Mouse (Mus musculus): ENCODE data around the gene Ybx2.

Ybx2 gene

DNA sequence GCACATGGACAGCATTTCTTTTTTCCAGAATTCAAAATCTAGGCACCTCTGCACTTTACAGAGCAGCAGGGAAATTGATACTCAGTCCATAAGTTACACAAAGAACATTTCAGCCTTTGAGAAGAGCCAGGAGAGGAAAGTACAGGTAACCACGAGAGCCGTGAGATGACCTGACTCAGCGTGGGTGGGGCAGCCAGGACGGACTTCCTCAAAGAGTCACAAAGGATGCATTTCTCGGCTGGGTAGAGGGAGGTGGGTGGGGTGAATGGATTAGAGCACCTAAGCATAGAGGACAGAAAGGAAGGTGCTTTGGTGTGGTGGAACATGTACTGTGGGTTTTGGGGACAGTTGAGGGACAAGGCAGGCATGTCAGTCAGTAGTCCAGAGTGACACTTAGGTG lies 26.2 kb downstream of the Ybx2 start:
- DNase-seq (ENCODE audit: low read depth, low spot score): no peak

DNA sequence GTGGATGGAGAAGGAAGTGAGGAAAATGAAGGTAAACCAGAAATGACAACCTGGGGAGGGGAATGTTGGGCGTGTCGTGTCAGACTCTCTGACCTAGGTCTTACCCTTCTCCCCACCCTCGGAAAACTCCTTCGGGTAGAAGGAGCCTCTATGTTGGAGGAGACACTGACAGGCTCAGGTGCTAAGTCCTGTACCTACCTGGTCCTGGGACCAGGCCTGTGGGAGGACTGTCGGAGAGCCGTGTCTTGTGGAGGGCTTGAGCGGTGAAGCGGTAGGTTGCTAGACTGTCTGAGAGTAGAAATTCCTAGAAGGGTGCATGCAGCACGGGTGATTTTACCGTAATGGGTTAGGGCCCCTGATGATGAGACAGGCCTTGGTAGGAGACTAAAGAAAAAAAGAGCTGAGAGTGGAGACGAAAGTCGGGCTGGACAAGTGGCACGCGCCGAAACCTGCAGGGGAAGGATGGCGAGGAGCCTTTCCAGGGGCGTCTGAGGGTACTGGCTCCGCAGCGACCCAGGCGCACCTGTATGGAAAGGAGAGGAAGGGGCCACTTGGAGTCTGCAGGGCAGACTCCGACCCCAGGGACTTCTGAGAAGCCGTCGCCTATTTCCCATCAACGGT lies 29.2 kb downstream of the Ybx2 start, which contains the start of gene Cldn7:
Gene Cldn7 (plus strand): TSS at position 130 of the 621 bp plus-strand sequence.
- DNase-seq (ENCODE audit: low read depth, low spot score): no peak

DNA sequence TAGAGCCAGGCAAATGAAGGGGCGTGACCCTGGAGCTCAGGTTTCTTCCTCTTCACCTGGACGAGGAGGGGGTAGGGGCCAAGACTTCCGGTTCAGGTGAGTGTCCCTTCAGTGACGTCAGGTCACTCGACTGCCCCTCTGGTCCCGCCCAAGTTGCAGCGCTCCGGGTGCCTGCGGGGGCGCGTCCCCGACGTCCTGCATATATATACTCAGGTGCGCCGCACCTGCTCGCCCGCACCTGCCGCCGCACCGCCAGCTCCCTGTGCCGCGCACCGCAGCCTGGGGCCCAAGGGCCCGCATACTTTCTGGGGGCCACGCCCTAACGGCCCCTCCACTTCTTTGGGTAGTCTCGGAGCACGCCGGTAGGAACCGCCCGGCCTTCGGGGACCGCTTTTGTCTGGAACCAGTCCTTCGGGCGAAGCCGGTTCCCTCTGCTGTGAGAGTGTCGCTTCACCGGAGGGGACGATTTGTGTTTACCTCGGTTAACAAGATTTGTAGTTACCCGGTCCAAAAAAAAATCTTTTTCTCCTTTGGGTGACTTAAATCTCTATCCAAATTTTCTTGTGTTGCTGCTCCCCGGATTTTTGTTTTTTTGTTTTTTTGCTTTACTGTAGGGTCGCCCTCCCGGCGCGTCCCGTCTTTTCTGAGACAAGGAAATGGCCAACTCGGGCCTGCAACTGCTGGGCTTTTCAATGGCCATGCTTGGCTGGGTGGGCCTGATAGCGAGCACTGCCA lies 29.8 kb downstream of the Ybx2 start:
- no peak for DNase-seq (ENCODE audit: low read depth, low spot score)

DNA sequence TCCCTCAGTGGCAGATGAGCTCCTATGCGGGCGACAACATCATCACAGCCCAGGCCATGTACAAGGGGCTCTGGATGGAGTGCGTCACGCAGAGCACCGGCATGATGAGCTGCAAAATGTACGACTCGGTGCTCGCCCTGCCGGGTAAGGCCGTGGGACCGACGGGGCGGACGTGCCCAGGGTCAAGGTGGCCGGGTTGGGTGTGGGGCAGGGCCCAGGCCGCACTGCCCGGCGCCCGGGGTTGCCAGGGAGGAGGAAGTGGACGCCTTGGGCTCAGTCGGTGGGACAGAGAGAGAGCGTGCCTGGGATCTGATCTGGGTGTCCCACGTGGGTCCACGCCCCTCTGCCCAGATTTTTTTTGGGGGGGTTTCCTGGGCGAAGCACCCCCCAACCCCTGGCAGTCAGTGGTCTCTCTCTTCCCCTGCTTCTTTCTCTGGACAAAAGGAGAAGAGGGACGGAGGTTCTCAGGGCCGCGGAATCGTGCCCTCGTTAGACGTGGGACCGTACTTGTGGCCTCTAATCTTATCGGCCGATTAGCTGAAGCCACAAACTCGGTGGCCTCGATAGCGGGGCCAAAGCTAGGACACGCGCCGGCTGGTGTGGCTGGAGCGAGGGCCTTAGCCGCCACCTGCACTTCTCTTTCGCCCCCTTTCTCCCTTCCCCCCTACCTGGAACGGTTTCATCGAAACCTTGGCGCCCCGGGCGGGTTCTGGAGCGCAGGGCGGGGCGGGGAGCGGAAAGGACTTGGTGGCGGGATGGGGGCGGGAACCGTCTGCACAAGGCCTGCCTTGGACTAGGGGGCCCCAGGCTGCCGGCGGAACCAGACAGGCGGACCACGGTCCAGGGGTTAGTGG lies 30.6 kb downstream of the Ybx2 start:
- DNase-seq (ENCODE audit: low read depth, low spot score): no peak

DNA sequence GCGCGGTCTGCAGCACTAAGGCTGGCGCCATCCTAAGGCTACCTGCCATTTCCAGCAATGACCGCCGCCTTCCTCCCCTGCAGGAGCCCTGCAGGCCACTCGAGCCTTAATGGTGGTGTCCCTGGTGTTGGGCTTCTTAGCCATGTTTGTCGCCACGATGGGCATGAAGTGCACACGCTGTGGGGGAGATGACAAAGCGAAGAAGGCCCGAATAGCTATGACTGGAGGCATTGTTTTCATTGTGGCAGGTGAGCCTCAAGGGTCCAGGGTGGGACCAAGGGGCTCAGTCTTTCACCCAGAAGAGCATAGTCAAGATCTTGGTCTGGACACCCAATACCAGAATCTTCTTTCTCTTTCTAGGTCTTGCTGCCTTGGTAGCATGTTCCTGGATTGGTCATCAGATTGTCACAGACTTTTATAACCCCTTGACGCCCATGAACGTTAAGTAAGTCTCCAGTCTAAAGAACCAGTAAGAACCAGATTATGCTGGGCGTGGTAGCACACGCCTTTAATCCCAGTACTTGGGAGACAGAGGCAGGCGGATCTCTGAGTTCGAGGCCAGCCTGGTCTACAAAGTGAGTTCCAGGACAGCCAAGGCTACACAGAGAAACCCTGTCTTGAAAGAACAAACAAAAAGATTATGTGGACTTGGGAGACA lies 31.4 kb downstream of the Ybx2 start:
- DNase-seq (ENCODE audit: low read depth, low spot score): no peak

DNA sequence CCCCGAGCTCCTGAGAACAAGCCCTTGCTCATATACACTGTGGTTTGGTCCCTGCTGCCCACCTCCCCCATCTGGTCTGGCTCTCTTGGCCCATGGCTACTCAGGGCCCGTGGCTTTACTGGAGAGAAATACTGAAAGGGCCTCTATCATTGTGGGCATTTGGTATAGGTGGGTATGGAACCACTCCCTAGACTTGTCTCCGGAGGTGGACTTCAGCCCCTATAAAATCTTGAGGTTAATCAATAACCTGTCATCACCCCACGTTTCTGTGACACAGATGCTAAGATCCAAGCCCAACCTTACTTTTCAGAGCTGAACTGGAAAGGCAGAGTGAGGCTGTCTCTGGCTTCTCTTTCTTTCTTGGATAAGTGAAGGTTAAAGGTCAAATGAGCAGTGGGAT lies 33.2 kb downstream of the Ybx2 start:
- no peak for DNase-seq (ENCODE audit: low read depth, low spot score)

DNA sequence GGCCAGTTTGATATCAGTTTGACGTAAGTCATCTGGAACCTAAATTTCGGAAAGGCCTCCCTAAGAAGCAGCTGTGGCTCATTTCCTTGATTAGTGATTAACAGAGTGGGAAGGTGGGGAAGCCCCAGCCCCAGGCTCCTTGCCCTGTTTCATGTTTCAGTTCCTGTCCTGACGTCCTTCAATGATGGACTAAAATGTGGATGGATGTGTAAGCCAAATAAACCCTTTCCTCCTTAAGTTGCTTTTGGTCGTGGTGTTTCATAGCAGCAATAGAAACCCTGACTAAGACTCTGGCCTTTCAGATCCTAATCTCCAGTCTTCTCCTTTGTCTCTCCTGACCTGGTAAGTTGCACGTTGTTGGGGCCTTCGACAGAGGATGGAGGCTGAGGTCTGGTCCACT lies 34.6 kb downstream of the Ybx2 start:
- DNase-seq (ENCODE audit: low read depth, low spot score): no peak

DNA sequence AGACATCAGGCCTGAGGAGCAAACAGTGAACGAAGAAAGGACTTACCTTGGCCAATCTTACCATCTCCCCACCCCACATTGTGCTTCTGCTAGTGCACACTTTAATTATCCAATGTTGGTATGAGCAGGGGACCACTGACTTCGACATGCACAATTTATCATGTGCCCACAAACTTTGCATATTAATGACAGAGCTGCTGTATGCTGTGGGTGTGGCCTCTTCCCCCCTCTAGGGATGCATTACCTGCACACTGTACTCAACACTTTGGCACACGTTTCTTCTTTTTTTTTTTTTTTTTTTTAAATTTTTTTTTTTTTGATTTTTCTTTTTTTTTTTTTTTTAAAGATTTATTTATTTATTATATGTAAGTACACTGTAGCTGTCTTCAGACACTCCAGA lies 35.2 kb downstream of the Ybx2 start:
- DNase-seq (ENCODE audit: low read depth, low spot score): no peak

DNA sequence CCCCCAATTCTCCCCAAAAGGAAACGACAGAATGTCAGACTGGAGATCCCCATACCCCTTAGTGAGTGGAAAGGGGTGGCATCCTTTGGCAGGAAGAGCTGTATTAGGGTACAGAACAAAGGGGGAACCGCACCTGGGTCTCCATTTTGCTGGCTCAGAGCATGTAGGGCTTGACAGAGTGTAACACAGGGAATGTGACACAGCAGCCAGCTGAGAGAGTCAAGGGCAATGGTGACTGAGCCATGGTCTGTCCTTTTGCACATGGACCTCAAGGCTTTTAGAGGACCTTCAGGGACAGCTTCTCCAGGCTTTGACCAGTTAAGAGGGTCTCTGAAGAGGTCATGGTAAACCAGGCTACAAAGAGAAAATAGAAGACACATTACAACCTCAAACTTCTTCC lies 39.3 kb downstream of the Ybx2 start:
- no peak for DNase-seq (ENCODE audit: low read depth, low spot score)

DNA sequence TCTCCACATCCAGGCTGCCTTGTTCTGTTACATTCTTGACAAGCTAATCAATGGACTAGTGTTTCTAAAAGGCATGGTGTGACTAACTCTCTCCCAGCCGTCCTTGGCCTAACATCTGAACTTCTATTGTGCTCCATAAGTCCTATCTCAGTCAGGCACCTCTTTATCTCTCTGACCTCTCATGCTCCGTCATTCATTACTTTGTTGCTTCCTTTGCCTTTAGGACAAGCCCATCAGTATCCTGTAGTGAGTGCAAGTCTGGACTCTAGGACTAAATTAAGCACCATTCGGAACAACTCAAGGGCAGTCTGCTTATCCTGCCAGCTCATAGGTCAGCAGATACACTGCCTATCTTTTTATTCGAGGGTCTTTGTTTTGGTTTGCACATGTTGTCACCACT lies 40.7 kb downstream of the Ybx2 start:
- no peak for DNase-seq (ENCODE audit: low read depth, low spot score)

DNA sequence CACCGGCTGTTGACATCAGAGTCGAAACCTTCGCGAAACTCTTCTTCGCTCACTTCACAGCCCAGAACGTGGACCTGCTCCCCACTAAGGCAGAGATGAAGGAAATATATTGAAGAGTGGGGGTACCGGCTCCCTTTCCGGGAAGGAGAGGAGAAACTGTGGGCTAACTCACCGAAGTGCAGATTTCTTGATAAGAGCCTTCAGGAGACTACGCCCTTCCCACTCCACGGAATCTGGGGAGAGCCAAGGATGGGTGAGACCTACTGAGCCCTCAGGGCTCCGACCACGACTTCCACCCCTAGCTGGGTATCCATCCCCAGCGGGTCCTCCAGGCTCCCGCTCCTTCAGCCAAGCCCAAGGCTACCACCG lies 44.2 kb downstream of the Ybx2 start:
- no peak for DNase-seq (ENCODE audit: low read depth, low spot score)

DNA sequence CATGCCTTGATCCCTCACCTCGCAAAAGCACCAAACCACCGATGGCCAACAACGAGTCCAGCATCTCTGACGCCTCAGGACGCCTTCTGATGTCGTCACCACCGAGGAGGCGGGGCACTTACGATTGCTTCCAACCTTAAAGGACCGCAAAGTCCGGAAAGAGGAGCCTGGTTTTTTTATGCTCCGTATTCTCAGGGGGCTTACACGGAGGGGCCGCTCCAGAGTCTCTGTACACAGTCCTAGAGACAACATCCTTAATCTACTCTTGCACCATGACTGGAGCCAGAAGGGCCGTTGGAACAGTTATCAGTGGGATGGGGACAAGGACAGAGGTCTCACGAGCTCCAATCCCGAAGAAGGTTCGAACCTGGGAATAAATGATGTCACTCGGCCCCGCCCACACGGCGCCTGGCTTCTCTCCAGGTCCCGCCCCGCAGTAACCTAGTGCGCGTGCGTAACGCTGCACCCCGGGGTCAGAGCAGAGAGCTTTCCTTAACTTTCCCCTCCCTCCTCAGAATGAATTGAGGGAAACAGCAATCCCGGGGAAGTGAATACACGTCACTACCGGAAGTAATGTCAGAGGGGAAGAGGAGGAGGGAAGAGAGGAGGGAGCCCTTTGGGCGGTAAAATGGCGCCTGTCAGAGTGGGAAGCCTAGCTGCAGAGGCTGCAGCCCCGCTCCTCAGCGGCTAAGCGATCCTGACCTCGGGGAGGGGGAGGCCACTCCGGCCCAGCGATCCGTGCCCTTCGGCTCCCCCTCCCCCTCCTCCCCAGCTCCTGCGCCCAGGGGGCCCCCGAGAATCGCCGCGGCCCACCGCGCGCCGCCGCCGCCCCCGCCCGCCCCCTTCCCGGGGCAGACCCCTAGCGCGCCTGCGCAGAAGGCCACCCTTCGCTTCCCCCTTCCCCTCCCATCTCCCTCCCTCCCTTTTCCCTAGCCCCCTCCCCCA lies 44.9 kb downstream of the Ybx2 start:
- peak; percentile 99 for DNase-seq (ENCODE audit: low read depth, low spot score)

DNA sequence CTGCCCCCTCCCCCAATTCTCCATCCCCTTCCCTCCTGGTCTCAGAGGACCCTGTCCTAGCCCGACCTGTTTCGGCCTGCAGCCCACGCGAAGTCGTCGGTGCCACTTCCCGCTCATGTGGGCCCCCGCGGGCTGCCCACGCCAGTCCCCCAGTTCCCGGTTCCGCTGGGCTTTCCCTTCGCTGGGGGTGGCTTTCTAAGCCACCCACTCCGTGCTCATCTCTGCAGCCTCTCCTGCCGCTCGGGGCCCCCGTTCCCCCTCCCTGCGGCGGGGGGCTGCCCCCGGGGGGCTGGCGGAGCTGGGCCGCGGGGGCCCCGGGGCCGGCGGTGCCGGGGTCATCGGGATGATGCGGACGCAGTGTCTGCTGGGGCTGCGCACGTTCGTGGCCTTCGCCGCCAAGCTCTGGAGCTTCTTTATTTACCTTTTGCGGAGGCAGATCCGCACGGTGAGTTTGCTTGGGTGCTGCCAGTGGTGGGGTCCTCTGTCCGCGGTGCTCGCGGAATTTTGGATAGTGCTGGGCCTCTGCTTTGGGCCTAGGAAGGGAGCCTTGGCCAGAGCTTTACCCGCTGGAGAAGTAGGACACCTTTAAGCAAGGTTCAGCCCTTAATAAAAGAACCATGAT lies 45.7 kb downstream of the Ybx2 start, which contains the start of gene Ctdnep1:
Gene Ctdnep1 (plus strand): TSS at position 16 of the 622 bp plus-strand sequence.
- DNase-seq (ENCODE audit: low read depth, low spot score): no peak

DNA sequence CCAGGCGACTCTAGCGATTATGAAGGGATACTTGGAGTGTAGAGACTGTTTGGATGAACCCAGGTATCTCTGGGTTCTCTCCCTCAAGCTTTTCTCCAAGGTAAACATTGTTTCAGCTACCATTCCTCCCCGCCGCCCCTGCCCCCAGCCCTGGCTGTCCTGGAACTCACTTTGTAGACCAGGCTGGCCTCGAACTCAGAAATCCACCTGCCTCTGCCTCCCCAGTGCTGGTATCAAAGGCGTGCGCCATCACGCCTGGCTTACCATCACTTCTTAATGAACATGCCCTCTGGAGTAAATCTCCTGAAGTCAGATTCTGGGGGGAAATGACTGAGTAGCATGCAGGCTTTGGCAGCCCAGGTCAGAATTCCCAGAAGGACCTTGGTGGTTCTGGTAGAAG lies 46.6 kb downstream of the Ybx2 start, which contains the start of gene Elp5:
Gene Elp5 (minus strand): TSS at position 293 of the 400 bp plus-strand sequence.
- DNase-seq (ENCODE audit: low read depth, low spot score): no peak

DNA sequence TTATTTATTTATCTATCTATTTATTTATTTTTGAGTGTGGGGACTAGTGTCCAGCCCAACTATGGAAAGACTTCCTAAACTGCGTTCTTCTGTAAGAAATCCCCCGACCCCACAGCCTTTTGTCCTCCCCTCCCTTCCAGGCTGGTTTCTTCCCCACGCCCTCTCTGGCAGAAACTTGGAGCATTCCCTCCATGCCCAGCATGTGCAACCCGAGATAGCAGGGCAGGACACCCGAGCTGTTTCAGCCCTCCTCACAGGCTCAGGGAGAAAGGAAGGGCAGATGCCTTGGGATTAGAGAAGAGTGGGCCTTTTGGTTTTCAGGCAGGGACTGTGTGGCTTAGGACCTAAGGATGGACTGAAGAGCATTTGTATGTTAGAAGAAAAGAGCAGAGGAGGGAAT lies 47.3 kb downstream of the Ybx2 start:
- no peak for DNase-seq (ENCODE audit: low read depth, low spot score)

DNA sequence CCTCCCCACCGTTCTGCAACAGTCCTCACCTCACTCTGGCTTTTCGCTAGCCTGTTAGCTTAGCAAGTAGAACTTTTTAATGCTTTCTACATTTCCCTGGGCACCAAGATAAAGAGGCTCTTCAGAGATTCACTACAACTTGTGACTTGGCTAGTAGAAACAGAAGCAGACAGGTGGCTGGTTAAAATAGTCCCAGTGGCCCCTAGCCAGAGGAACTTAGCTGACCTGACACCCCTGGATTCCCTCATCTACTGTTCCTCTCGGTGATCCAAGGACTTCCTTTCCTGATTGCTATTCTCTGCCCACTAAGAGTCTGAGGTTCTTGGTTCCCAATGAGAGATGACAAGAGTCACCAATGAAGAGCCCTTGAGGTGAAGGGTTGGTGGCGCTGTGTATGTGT lies 47.8 kb downstream of the Ybx2 start:
- no peak for DNase-seq (ENCODE audit: low read depth, low spot score)

DNA sequence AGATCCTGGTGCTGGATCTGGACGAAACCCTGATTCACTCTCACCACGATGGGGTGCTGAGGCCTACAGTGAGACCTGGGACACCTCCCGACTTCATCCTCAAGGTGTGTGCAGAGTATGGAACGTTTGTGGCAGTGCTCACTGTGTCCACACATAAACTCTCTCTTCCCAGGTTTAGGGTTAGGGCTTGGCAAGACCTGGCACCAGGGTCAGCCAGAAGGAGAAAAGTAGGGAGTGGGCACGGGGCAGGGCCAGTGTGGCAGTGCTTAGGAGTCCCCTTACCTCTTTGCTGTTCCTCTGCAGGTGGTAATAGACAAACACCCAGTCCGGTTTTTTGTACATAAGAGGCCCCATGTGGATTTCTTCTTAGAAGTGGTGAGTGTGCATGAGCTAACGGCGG lies 48.8 kb downstream of the Ybx2 start:
- DNase-seq (ENCODE audit: low read depth, low spot score): no peak

DNA sequence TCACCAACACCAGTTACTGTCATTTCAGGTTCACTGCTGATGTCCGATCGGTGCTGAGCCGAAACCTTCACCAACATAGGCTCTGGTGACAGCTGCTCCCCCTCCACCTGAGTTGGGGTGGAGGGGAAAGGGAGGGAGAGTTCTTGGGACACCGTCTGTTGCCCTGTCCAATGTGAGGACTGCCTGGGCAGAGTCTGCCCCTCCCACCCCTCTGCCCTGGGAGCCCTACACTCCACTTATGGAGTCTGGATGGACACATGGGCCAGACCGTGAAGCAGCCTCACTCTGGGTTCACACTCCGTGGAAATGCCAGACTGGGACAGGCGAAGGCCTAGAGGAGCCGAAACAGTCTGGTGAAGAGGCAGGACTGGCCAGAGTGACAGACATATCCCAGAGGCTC lies 54.4 kb downstream of the Ybx2 start:
- DNase-seq (ENCODE audit: low read depth, low spot score): no peak
